Mouse (Mus musculus): ENCODE measurements at regions not wholly inside any gene's neighbourhood (a gene's known extent, or its start where the extent isn't known, plus 50 kb on each side); places are given as distances from the start of the nearest gene placed in this dataset.

GRCm38 (mm10) chr4:82176723-82177122, 528.8 kb downstream of the Nfib start:
- Histone ChIP-seq H3K4me1 (ENCODE audit: control insufficient read depth in 1 of 2, insufficient read depth in 2 of 2, low read length in 2 of 2) (no peaks in the 10 kb centered on the region), H3K36me3 (ENCODE audit: control insufficient read depth in 1 of 2, insufficient read depth in 2 of 2, low read length in 2 of 2) (no peaks in the 10 kb centered on the region), H3K9ac (ENCODE audit: control insufficient read depth, low read depth, low read length, poor library complexity, severe bottlenecking) (no peak overlapping the region), H3K4me3 (ENCODE audit: control insufficient read depth in 1 of 2, insufficient read depth in 1 of 2, low read depth in 2 of 2, low read length in 2 of 2) (no peak overlapping the region), H3K27ac (ENCODE audit: control insufficient read depth, low read depth, low read length) (no peak overlapping the region), H3K79me2 (ENCODE audit: control insufficient read depth, insufficient read depth, low read length, poor library complexity) (no peaks in the 10 kb centered on the region), H3K9me3 (replicated peaks; ENCODE audit: insufficient read depth, low read length) (no peaks in the 10 kb centered on the region), H3K27me3 (ENCODE audit: control insufficient read depth in 1 of 2, insufficient read depth in 2 of 2, low read length in 2 of 2) (no peaks in the 10 kb centered on the region)
- TF ChIP-seq ETS1 (IDR thresholded peaks at IDR 0.05; ENCODE audit: low read depth, low read length) (no peak), ZC3H11A (IDR thresholded peaks at IDR 0.05; ENCODE audit: low read depth, low read length) (no peak), USF2 (IDR thresholded peaks at IDR 0.05; ENCODE audit: borderline replicate concordance in 1 of 2, insufficient read depth in 1 of 2, low read depth in 1 of 2, low read length in 2 of 2) (no peak), ELF1 (IDR thresholded peaks at IDR 0.05; ENCODE audit: low read depth, low read length) (no peak), KAT2A (conservative IDR thresholded peaks at IDR 0.05; ENCODE audit: low read depth, low read length) (no peak), UBTF (IDR thresholded peaks at IDR 0.05; ENCODE audit: borderline replicate concordance, insufficient read depth, low read depth, low read length) (no peak), RCOR1 (IDR thresholded peaks at IDR 0.05; ENCODE audit: low read depth, low read length) (no peak), SMC3 (IDR thresholded peaks at IDR 0.05; ENCODE audit: low read depth, low read length) (no peak), MAFK (IDR thresholded peaks at IDR 0.05; ENCODE audit: borderline replicate concordance, low read depth, low read length) (no peak), NRF1 (IDR thresholded peaks at IDR 0.05; ENCODE audit: insufficient read depth, low read depth, low read length, poor library complexity, severe bottlenecking) (no peak), E2F4 (IDR thresholded peaks at IDR 0.05; ENCODE audit: borderline replicate concordance, low read depth, low read length) (no peak), EP300 (IDR thresholded peaks at IDR 0.05; ENCODE audit: low read depth in 1 of 2, low read length in 2 of 2) (no peak), RAD21 (IDR thresholded peaks at IDR 0.05; ENCODE audit: low read depth, low read length) (no peak), BHLHE40 (IDR thresholded peaks at IDR 0.05; ENCODE audit: borderline replicate concordance, low read depth, low read length) (no peak), TCF12 (IDR thresholded peaks at IDR 0.05; ENCODE audit: low read depth, low read length) (no peak), GATA1 (IDR thresholded peaks at IDR 0.05; ENCODE audit: low read depth, low read length) (no peak)
- no peak for DNase-seq (ENCODE audit: low read depth, low spot score)

DNA sequence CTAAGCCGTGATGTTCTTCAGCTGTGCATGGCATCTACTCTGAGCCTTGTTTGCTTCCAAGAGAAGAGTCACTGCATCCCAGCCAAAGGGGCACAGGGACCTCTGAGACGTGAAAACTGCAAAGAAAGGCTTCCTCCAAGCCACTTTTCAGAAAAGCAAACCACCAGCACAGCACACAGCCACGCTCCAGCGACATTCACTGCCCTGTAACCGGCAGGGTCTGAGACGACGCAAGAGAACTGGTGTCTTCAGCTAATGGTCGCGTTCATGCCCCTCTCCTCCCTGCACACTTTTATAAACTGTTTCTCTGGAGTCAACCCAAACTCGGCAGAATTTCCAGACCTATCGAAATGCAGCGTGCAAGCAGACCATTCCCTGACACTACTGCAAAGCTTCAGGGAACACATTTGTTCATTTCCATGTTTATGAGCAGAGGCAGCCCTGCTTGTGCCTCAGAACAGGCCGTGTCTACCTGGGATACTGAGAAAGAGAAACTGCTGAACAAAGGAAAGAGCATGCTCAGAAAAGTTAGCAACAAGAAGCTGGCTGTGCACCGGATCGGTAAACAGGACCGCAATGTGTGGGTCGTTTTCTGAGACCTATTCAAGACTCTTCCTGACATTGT, 532.0 kb downstream of the Nfib start:
- H3K4me1 ChIP-seq (ENCODE audit: control insufficient read depth in 1 of 2, insufficient read depth in 2 of 2, low read length in 2 of 2) = no peaks in the 10 kb centered on the region
- no peaks in the 10 kb centered on the region for H3K27me3 ChIP-seq (ENCODE audit: control insufficient read depth in 1 of 2, insufficient read depth in 2 of 2, low read length in 2 of 2)
- no peak overlapping the region for H3K9ac ChIP-seq (ENCODE audit: control insufficient read depth, low read depth, low read length, poor library complexity, severe bottlenecking)
- DNase-seq (ENCODE audit: low read depth, low spot score) = no peak
- no peaks in the 10 kb centered on the region for H3K36me3 ChIP-seq (ENCODE audit: control insufficient read depth in 1 of 2, insufficient read depth in 2 of 2, low read length in 2 of 2)
- H3K79me2 ChIP-seq (ENCODE audit: control insufficient read depth, insufficient read depth, low read length, poor library complexity) = no peaks in the 10 kb centered on the region
- H3K4me3 ChIP-seq (ENCODE audit: control insufficient read depth in 1 of 2, insufficient read depth in 1 of 2, low read depth in 2 of 2, low read length in 2 of 2) = no peak overlapping the region
- no peaks in the 10 kb centered on the region for H3K9me3 ChIP-seq (replicated peaks; ENCODE audit: insufficient read depth, low read length)
- H3K27ac ChIP-seq (ENCODE audit: control insufficient read depth, low read depth, low read length) = no peak overlapping the region
- TF ChIP-seq TAL1 (IDR thresholded peaks at IDR 0.05; ENCODE audit: low read length) (no peak), POLR2A (IDR thresholded peaks at IDR 0.05; ENCODE audit: control insufficient read depth in 1 of 2, insufficient read depth in 1 of 2, low read depth in 1 of 2, low read length in 2 of 2, poor library complexity in 1 of 2) (no peak), TCF12 (IDR thresholded peaks at IDR 0.05; ENCODE audit: low read depth, low read length) (no peak), SMC3 (IDR thresholded peaks at IDR 0.05; ENCODE audit: low read depth, low read length) (no peak), ZMIZ1 (IDR thresholded peaks at IDR 0.05; ENCODE audit: low read depth, low read length) (no peak), CHD1 (IDR thresholded peaks at IDR 0.05; ENCODE audit: low read depth, low read length) (no peak), POLR2AphosphoS5 (IDR thresholded peaks at IDR 0.05; ENCODE audit: borderline replicate concordance, low read depth, low read length) (no peak), ZKSCAN1 (IDR thresholded peaks at IDR 0.05; ENCODE audit: low read depth, low read length) (no peak), EP300 (IDR thresholded peaks at IDR 0.05; ENCODE audit: low read depth in 1 of 2, low read length in 2 of 2) (no peak), CTCF (IDR thresholded peaks at IDR 0.05 in 2 of 3, conservative IDR thresholded peaks at IDR 0.05 in 1 of 3; ENCODE audit: control insufficient read depth in 1 of 3, insufficient read depth in 1 of 3, low read depth in 2 of 3, low read length in 3 of 3, poor library complexity in 1 of 3, severe bottlenecking in 1 of 3) (no peak)

All from MEL (cell line).